Mouse (Mus musculus) spleen, adult 12 weeks (tissue): ENCODE measurements around the gene Ntf5.
"Not testable (repeated sequence)": the region's sequence is repeated elsewhere in the genome, so short reads cannot be mapped to it uniquely, and the experiment has no call there.

Experiments
- DNase-seq: peaks from one replicate; pipeline ENCODE4 v3.0.0; 2022; ENCODE audit warnings: low spot score

Gene Ntf5

GRCm38 (mm10) chr7:45413113-45413863, at the start of gene Ntf5:
TSS of gene Ntf5 (plus strand) at chr7:45413695.
- DNase-seq = no peak

- DNase-seq = no peak
Measured at GRCm38 (mm10) chr7:45363983-45364382, 49.5 kb upstream of the Ntf5 start.

GRCm38 (mm10) chr7:45365742-45366651, 47.5 kb upstream of the Ntf5 start:
- DNase-seq = no peak

DNA sequence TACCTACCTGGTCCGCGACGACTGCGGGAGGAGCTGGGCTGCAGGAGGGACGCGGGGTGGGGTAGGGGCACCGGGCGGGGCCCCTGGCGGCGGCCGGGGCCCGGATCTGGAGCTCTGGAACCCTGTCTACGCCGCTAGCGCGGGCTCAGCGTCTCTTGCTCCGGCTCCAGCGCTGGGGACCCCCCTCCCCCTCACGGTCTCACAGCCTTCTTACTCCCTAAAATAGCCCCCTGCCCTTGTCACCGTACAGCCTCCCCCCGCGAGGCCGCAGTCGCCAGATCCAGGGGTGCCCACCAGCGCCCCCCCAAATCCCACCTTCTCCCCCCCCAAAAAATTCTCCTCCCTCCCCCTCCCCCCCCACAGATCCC, 46.9 kb upstream of the Ntf5 start, which contains the start of gene Ppfia3:
Gene Ppfia3 (minus strand): TSS at position 368 of the 368 bp plus-strand sequence.
- no peak for DNase-seq

DNA sequence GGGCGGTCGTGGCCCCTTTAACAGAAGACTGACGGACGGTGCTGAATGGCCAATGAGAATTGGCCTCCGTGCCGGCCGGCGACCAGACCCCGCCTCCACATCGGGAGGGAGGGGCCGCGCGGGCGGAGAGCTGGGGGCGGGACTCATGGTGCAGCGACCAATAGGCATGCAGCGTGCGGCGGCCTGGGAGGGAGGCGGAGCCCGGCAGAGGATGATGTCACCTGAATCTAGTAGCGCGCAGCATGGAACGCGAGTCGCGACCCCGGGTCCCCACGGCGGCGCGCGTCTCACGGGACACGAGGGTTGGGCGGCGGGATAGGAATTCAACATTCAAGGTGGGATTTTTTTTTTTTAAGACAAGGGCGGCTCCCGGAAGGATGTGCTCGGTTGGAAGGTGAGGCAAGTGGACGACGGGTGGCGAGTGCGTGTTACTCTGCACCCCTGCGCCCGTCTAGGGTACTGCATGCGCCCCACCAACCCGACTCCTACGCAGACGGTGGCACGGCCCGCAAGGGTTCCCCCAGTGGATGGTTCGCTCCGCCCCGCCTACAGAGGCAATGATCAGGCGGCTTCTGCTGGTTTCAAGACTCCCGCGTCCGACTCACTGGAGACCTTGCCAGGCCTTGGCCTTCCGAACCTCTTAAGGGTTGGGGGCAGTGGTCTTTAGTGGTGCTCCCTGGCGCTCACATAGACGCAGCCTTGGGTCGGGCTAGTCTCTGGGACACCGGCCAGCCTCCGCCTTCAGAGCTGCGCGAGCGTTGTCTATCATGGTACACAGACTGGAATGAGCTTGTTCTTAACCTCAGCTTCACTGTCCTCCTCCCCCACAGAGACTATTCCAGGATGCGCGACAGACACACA, 46.2 kb upstream of the Ntf5 start:
- peak; percentile 94 for DNase-seq

GRCm38 (mm10) chr7:45368178-45368577, 45.3 kb upstream of the Ntf5 start:
- DNase-seq = no peak

DNA sequence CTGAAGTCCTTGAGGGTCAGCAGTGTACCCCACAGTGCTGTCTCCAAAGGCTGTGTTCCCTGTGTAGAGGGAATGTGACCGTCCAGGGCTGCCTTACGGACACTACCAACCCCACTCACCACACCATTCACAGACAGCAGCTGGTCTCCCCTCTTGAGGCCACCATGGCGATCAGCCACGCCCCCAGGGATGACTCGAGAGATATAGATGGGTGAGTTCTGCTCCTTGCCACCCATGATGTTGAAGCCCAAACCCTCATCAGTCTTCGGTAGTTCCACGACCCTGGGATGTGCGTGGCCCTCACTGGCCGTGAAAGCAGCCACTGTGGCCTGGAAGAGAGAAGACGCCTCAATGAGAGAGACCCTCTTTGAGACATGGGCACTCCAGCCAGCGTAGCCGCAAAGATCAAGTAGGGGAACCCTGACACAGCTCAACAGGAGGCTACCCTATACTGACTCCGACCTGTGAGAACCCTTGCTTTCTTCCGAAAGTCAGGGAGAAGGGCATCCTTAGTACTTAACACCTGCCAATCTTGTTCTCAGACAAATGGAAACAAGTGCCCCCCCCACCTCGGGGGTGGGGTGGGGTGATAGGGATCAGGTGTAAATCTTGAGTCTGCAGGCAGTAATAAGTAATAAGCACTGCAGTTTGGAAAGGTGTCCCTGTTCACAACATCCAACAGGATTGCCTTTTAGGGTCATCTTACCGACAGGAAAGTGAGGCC, 44.3 kb upstream of the Ntf5 start:
- DNase-seq = no peak

DNA sequence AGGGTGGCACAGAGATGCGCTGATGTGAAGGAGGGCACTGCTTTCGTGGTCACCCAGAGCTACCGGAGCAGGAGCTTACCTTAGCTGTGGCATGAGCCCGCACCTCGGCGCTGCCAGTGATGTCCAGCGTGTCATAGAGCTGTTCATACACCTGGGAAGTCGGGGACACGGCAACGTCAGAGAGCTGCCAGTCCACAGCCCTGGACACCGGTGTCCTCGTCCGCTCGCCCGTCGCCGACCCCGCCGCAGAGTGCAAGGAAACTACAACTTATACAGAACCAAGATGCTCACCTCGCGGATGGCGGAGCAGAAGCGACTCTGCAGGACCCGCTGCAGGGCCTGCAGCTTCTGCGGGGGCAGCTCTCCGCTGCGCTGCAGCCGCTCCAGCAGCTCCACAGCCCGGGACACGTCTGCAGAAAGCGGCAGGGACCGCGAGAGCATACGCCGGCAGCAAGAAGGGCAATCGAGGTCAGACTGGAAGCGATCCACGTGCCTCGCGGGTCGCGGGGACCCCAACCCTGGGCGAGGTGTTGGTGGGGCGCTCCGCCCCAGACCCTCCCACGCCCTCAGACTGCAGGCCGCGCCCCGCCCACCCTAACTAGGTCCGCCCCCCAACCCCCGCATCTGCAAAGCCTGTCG, 43.5 kb upstream of the Ntf5 start:
- DNase-seq = no peak

- peak; percentile 76 for DNase-seq
Measured at GRCm38 (mm10) chr7:45370475-45371311, 42.8 kb upstream of the Ntf5 start, which contains the start of gene Lin7b. TSS of gene Lin7b (minus strand) at chr7:45370583.

GRCm38 (mm10) chr7:45372371-45372770, 41.1 kb upstream of the Ntf5 start:
- no peak for DNase-seq

DNA sequence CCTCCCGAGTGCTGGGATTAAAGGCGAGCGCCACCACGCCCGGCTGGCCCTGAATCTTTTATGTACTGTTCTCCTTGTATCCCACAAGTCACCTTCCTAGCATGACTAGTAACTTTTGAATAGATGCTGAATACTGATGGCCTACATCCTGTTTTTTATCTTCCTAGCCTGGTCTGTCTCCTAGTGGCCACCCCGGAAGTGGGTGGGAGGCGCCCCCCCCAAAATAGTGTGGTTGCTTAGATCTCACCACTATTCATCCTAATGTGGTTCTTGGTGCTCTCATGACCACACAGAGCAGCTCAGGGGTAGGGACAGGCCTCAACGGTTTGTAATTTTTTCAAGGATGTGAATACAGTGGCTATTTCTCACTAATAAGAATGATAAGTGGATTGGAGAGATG, 38.9 kb upstream of the Ntf5 start:
- DNase-seq = no peak

DNA sequence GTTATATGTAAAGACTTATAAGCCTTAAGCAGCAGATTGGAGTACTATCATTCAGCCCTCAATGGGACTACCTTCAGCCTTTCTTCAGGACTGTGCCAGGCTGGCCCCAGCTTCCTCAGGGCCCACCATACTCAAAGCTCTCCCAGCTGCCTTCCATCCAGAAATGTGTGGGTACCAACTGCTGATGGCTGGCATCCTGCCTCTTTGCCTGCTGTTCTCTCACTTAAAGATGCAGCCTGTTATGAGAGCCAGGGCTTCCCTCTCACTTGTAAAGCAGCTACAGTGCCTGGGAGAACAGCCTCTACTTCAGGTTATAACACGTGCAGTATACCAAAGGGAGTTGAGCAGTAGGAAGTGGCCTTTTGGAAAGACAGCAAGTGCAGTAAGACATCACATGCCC, 37.4 kb upstream of the Ntf5 start:
- DNase-seq = no peak

DNA sequence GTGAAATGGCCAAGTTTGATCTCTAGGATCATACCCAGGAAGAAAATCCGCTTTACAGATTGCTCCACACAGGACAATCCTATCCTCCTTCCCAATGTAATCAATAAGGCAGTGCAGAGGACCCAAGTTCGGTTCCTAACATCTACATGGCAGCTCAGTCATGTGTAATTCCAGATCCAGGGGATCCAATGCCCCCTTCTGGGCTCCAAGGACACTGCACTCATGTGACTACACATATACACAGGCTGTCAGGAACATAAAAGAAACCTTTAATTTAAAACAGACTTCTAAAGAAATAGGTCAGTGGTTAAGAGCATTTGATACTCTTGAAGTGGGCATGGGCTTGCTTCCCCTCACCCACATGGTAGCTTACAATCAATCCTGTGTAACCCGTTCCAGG, 27.4 kb upstream of the Ntf5 start:
- DNase-seq = no peak

GRCm38 (mm10) chr7:45395129-45395541, 18.4 kb upstream of the Ntf5 start:
- no peak for DNase-seq

- DNase-seq = peak; percentile 100
Measured at GRCm38 (mm10) chr7:45395578-45396336, 17.7 kb upstream of the Ntf5 start, which contains the start of gene Snrnp70. TSS of gene Snrnp70 (minus strand) at chr7:45395742.

- DNase-seq = not testable (repeated sequence)
Measured at GRCm38 (mm10) chr7:45396337-45396775, 17.1 kb upstream of the Ntf5 start.

GRCm38 (mm10) chr7:45396787-45397186, 16.7 kb upstream of the Ntf5 start:
- no peak for DNase-seq

GRCm38 (mm10) chr7:45401521-45402085, 11.9 kb upstream of the Ntf5 start:
- no peak for DNase-seq
